Mouse (Mus musculus): Measurements from ENCODE around the gene Lce3f. TPM values are rescaled to one million over a fixed set of nuclear protein-coding genes. Genes with fewer than 3 reads are reported as not detected.

The Lce3f gene
- polyA plus RNA-seq (2012; rRNA removed) = 0.29 TPM in 1 of 2 replicates, not detected in the other

DNA sequence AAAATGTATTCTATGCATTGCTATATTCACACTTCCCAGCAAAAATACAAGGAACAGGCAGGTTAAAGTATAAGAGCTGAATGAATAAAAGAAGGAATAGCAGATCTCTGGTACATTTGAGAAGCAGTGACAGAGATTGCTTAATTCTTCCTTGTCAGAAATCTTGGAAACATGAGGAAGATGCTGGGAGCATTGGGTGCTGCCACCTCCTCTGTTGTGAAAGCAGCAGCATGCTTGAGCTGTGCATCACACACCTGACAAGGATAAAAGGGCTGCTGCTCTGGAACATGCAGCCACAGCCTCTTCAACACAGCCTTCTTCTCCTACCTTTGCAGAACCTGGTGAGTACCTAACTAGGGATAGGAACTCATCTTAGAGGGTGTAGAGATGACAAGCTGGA is at the start of gene Lce3f:
Gene Lce3f, plus strand, starts transcription at position 301 of the 400 bp plus-strand sequence.

GRCm38 (mm10) chr3:92944186-92944585 is 47.8 kb upstream of the Lce3f start, which contains the start of gene Lce3c:
Gene Lce3c, plus strand, starts transcription at chr3:92944486.

DNA sequence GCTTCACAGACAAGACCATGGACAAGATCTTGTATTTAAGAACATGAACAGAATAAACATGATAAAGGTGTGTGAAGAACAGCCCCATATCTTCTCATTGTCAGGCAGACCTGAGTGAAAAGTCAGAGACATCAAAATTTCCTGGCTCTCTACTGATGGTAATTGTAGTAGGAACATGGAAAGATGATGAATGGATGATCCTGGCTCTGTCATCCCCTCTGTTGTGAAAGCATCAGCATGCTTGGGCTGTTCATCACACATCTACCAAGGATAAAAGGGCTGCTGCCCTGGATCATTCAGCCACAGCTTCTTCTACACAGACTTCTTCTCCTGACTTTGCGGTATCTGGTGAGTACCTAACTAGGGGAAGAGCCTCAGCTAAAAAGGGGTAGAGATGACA is 34.9 kb upstream of the Lce3f start, which contains the start of gene Lce3d:
Gene Lce3d, plus strand, starts transcription at position 301 of the 400 bp plus-strand sequence.

GRCm38 (mm10) chr3:92966761-92967160 is 25.3 kb upstream of the Lce3f start, which contains the start of gene Lce3e:
Gene Lce3e, plus strand, starts transcription at chr3:92967061.

DNA sequence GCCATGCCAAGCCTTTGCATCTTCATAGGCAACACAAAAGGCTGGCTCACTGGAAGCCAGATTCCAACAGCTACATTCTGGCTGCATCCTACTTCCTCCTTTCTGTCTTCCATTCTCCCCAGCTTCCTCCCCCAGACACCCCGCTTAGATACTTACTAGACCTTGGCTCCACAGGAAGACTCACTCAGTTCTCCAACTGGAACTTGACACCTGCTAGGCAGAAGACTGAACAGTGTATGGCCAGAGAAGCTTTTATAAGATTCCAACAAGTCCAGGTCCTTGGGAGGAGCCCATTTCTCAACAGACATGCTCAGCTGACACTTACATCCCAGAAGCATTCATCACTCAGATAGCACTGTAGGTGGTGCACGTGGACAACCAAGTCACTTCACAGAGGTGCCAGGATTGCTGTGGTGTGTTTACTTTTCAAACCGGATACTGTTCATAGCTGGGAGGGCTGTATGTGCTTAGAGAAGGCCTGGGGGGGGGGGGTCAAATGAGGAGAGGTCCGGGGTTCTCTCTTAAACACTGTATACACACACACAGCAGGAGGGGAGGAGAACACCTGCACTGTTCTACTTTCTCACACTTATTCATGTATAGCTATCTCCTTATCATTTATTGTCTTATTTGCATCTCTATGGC is 23.6 kb downstream of the Lce3f start, which contains the start of gene Crct1:
Gene Crct1, minus strand, starts transcription at position 228 of the 645 bp plus-strand sequence.

GRCm38 (mm10) chr3:93018960-93019359 is 26.9 kb downstream of the Lce3f start, which contains the start of gene Lce1m:
Gene Lce1m, minus strand, starts transcription at chr3:93019060.

Other genes with a start within 250 kb of the Lce3f start
- gene Lce1g, start 239.9 kb upstream of the Lce3f start, polyA plus RNA-seq (2012; rRNA removed) = not detected in 2 replicates
- gene Lce1h, start 227.2 kb upstream of the Lce3f start, polyA plus RNA-seq (2012; rRNA removed) = not detected in 2 replicates
- not detected in 2 replicates for gene Lce1i, start 213.3 kb upstream of the Lce3f start, polyA plus RNA-seq (2012; rRNA removed)
- gene Lce1j, start 201.7 kb upstream of the Lce3f start, polyA plus RNA-seq (2012; rRNA removed) = 0.60 TPM in 1 of 2 replicates, not detected in the other
- not detected in 2 replicates for gene Lce1k, start 184.3 kb upstream of the Lce3f start, polyA plus RNA-seq (2012; rRNA removed)
- not detected in 2 replicates for gene Kprp, start 165.0 kb upstream of the Lce3f start, polyA plus RNA-seq (2012; rRNA removed)
- not detected in 2 replicates for gene Lce1l, start 140.9 kb upstream of the Lce3f start, polyA plus RNA-seq (2012; rRNA removed)
- gene 2310050C09Rik, start 122.0 kb upstream of the Lce3f start, polyA plus RNA-seq (2012; rRNA removed) = not detected in 2 replicates
- not detected in 2 replicates for gene Lce3a, start 66.0 kb upstream of the Lce3f start, polyA plus RNA-seq (2012; rRNA removed)
- gene Lce3b, start 59.2 kb upstream of the Lce3f start, polyA plus RNA-seq (2012; rRNA removed) = not detected in 2 replicates
- gene Lce3c, start 47.7 kb upstream of the Lce3f start, polyA plus RNA-seq (2012; rRNA removed) = not detected in 2 replicates
- not detected in 2 replicates for gene Lce3d, start 34.8 kb upstream of the Lce3f start, polyA plus RNA-seq (2012; rRNA removed)
- gene Lce3e, start 25.2 kb upstream of the Lce3f start, polyA plus RNA-seq (2012; rRNA removed) = 0.29 TPM in 1 of 2 replicates, not detected in the other
- gene Crct1, start 23.5 kb downstream of the Lce3f start, polyA plus RNA-seq (2012; rRNA removed) = not detected in 2 replicates
- gene Lce1m, start 26.8 kb downstream of the Lce3f start, polyA plus RNA-seq (2012; rRNA removed) = not detected in 2 replicates
- not detected in 2 replicates for gene Gm4858, start 76.6 kb downstream of the Lce3f start, polyA plus RNA-seq (2012; rRNA removed)
- gene Crnn, start 152.6 kb downstream of the Lce3f start, polyA plus RNA-seq (2012; rRNA removed) = not detected in 2 replicates
- not detected in 2 replicates for gene Flg2, start 205.1 kb downstream of the Lce3f start, polyA plus RNA-seq (2012; rRNA removed)